Mouse (Mus musculus): ENCODE results near the gene Cd160. TPM values are rescaled to one million over a fixed set of nuclear protein-coding genes. Genes with fewer than 3 reads are reported as not detected.

Cd160 gene
- total RNA-seq, 1 experiment from 2014 or later: not detected

- no peak for ATAC-seq (replicated peaks; ENCODE audit: low read depth, poor library complexity, severe bottlenecking)
These were observed 3.8 kb upstream of the Cd160 start for GRCm38 (mm10) chr3:96832930-96833329.

- no peak for ATAC-seq (replicated peaks; ENCODE audit: low read depth, poor library complexity, severe bottlenecking)
These were observed 705 bp upstream of the Cd160 start for GRCm38 (mm10) chr3:96829856-96830255.

DNA sequence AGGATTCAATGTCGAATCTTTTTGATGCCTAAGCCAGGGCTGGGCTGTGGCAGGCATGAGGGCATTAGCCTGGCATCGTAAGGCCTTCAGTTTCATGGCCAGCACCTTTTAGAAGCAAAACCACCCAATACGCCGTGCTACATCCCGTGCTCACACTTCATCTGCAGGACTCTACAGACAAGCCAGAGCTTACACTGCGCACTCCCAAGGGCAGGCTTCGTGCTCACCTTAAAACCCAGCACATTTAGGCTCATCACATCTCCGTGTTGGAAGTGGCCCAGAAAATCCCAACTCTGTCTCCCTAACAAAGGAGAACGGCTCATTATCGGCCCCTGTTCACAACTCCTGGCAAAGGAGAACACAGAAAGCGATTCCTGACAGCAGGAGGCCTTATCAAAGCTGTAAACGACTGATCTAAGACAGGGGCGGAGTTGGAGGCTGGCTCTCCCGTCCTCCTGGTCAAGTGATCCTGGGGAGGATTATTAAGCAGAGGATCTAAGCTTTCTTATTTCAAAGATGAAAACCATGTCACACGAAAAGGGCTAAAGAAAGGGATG, 765 bp downstream of the Cd160 start:
- ATAC-seq (replicated peaks; ENCODE audit: low read depth, poor library complexity, severe bottlenecking): no peak

DNA sequence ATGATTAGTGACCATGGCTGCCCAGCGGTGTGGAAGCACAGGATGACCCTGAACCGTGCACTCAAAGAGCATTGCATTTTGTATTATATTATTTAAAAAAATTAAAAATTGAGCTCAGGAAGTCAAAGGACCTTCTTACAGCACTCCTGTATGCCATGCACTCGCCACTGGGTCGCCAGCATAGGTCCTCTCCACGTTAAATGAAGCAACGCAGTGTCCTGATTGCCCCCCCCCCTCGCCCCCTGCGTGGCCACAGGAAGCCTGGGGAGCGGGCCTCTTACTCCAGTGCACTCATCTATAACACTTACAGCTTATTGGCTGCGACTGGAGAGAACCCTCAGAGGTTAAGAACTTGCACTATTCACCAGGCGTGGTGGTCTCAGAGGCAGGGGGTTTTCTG, 3.9 kb downstream of the Cd160 start:
- ATAC-seq (replicated peaks; ENCODE audit: low read depth, poor library complexity, severe bottlenecking): no peak

DNA sequence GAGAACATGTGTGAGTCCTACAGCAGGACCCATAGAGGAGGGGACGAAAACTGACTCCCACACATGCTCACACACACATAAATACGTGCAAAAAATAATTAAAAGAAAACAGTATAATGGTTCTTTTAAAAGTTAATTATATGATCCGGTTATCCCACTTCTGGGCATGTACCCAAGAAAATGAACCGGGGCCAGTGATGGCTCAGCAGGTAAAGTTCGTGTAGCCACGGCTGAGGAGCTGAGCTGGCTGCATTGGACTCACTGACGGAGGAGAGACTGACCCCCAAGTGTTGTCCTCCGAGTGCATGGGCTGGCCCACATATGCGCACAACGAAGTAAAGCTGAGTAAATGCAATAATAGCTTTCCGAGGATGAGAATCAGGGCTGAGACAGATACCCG, 4.5 kb downstream of the Cd160 start:
- no peak for ATAC-seq (replicated peaks; ENCODE audit: low read depth, poor library complexity, severe bottlenecking)

GRCm38 (mm10) chr3:96823701-96824100, 5.5 kb downstream of the Cd160 start:
- no peak for ATAC-seq (replicated peaks; ENCODE audit: low read depth, poor library complexity, severe bottlenecking)

DNA sequence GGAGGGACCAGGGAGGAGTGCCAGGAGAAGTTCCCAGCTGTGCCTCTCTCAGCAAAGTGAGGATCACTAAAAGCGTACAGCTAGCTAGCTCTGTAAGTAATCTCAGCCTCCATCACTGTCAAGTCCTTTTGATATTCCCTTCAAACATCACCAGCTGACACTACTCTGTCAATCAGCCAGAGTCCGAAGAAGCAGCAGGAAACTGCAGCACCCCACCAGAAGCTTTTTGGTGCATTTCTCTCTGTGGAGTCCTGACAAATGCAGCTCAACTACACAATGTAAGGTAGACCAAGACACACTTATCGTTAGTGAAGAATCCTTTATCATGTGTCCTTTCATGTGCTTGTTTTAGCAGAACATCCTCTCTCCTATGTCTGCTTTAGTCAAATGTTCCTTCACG, 7.6 kb downstream of the Cd160 start:
- ATAC-seq (replicated peaks; ENCODE audit: low read depth, poor library complexity, severe bottlenecking): no peak

- no peak for ATAC-seq (replicated peaks; ENCODE audit: low read depth, poor library complexity, severe bottlenecking)
These were observed 8.8 kb downstream of the Cd160 start for GRCm38 (mm10) chr3:96820116-96820915.

GRCm38 (mm10) chr3:96814342-96814741, 14.8 kb downstream of the Cd160 start:
- ATAC-seq (replicated peaks; ENCODE audit: low read depth, poor library complexity, severe bottlenecking): no peak

- ATAC-seq (replicated peaks; ENCODE audit: low read depth, poor library complexity, severe bottlenecking): peak; percentile 62
These were observed 15.4 kb downstream of the Cd160 start for GRCm38 (mm10) chr3:96813591-96814244.

DNA sequence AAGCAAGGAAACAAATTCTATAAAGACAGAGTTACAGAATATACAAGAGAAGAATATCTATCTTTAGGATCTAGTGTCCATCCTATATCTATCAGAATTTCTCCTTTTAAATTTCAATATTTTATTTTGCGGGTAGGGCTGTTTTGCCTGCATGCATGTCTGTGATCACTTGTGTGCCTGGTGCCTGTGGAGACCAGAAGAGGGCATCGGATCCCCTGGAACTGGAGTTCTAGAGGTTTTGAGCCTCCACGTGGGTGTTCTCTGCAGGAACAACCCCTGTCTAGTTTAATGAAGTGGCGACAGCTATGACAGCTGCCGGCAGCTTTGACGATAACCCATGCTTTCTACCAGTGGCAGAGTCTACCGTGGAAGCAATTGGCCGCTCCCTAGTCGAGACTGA, 16.0 kb downstream of the Cd160 start:
- ATAC-seq (replicated peaks; ENCODE audit: low read depth, poor library complexity, severe bottlenecking): peak; percentile 68

- ATAC-seq (replicated peaks; ENCODE audit: low read depth, poor library complexity, severe bottlenecking): peak; percentile 80
These were observed 16.6 kb downstream of the Cd160 start for GRCm38 (mm10) chr3:96812395-96813091.

- no peak for ATAC-seq (replicated peaks; ENCODE audit: low read depth, poor library complexity, severe bottlenecking)
These were observed 17.9 kb downstream of the Cd160 start for GRCm38 (mm10) chr3:96811232-96811631.

DNA sequence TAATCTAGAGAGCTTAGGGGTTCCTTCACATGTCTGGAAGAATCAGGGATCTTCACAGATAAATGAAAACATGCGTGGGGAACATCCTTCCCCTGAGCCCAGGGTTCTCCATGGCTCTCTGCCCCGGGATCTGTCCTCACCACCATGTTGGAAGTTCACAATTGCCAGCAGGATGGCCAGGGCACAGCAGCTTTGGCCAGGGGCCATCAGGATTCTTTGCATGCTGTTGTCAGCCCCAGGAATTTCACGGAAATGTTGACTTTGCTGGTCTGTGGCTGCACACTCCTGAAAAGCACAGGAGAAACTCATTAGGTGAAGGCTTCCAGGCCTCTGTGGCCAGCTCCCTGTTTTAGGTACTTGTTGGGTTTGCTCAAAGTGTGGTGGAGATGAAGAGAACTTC, 20.5 kb downstream of the Cd160 start:
- no peak for ATAC-seq (replicated peaks; ENCODE audit: low read depth, poor library complexity, severe bottlenecking)

- no peak for ATAC-seq (replicated peaks; ENCODE audit: low read depth, poor library complexity, severe bottlenecking)
These were observed 21.0 kb downstream of the Cd160 start for GRCm38 (mm10) chr3:96808136-96808535.

- no peak for ATAC-seq (replicated peaks; ENCODE audit: low read depth, poor library complexity, severe bottlenecking)
These were observed 26.9 kb downstream of the Cd160 start for GRCm38 (mm10) chr3:96802214-96802613.

DNA sequence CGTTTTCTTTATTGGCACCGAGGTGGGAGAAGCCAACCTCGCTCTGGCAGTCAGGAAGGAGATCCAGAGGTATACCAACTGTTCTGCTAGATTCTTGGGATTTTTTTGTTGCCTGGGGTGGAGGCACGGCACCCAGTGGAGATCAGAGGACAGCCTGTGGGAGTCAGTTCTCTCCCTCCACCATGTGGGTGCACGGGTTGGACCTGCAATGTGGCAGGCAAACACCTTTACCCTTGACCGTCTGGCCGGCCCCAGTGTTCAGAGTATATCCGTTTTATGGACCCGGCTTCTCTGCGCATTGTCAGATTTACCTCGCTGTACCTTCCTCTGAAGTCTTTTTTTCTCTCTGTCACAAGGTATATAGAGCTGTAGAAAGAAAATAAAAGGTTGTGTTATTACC, 28.9 kb downstream of the Cd160 start:
- no peak for ATAC-seq (replicated peaks; ENCODE audit: low read depth, poor library complexity, severe bottlenecking)

- no peak for ATAC-seq (replicated peaks; ENCODE audit: low read depth, poor library complexity, severe bottlenecking)
These were observed 40.6 kb downstream of the Cd160 start for GRCm38 (mm10) chr3:96788506-96788905.

GRCm38 (mm10) chr3:96787784-96788183, 41.4 kb downstream of the Cd160 start:
- ATAC-seq (replicated peaks; ENCODE audit: low read depth, poor library complexity, severe bottlenecking): 0 out of 2 replicates have a peak, but pooled peaks have one; percentile 22

DNA sequence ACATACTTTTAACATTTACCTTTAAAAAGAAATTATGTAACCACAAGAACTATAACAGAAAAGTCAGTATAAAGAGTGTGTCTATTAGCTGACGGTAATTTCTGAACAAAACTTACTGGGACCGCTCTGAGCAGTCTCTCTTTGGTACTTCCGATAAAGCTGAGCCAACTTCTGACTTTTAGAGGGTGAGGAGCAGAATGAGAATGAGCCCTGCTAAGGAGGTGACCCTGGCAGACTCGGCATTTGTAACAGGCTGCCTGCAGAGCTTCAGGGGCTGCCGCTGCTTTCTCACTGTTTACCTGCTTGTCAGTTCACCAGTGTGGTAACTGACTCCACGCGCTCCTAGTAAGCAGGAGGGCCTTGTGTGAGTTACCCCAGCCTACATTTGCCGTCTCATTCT, 46.9 kb downstream of the Cd160 start:
- no peak for ATAC-seq (replicated peaks; ENCODE audit: low read depth, poor library complexity, severe bottlenecking)

DNA sequence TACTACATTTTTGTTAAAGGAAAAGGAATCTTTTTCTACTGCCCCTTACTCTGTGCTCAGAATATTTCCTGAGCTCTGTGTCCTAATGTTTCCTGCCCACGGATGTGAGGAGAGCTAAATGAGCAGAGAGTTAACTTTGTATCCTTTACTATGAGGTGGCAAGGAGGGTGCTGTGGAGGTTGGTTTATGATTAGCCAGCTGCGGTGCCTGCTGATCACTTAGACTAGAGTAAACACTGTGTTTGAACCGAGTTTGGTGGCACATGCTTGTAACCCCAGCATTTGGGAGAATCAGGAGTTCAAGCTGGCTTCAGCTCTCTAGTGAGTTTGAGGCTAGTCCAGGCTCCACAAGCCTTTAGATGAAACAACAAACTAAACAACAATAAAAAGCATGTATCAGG, 52.0 kb downstream of the Cd160 start:
- ATAC-seq (replicated peaks; ENCODE audit: low read depth, poor library complexity, severe bottlenecking): no peak
